Mouse (Mus musculus) kidney, postnatal 4 days (tissue): ENCODE results near the gene Atr.
"Not testable (repeated sequence)": the region's sequence is repeated elsewhere in the genome, so short reads cannot be mapped to it uniquely, and the experiment has no call there.

Experiments
- DNase-seq, 2 experiments: peaks; one replicate each; pipeline ENCODE4 v3.0.0; 2021; ENCODE audit warnings: mixed read lengths in 2 of 2

Gene Atr

GRCm38 (mm10) chr9:95953658-95954057 lies 96.3 kb downstream of the Atr start:
- no peak for DNase-seq

GRCm38 (mm10) chr9:95954226-95954584 lies 96.8 kb downstream of the Atr start:
- DNase-seq: peak; percentile 42 to 56

GRCm38 (mm10) chr9:95954585-95955461 lies 97.4 kb downstream of the Atr start, which contains the start of gene Xrn1:
TSS of gene Xrn1 (plus strand) at chr9:95954760.
- DNase-seq: peak; percentile 96

DNA sequence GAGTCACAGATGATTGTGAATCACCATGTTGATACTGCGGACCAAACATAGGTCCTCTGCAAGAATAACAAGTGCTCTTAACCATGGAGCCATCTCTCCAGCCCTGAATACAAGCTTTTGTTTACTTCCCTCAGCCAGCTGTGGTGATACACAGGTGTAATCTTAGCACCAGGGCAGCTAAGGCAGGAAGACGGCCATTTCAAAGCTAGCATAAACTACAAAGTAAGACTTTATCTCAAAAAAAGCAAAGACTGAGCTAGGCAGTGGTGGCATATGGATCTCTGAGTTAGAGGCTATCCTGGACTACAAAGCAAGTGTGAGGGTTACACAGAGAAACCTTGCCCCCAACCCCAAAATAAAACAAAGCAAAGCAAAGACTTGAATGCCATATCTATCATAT lies 100.2 kb downstream of the Atr start:
- no peak for DNase-seq

DNA sequence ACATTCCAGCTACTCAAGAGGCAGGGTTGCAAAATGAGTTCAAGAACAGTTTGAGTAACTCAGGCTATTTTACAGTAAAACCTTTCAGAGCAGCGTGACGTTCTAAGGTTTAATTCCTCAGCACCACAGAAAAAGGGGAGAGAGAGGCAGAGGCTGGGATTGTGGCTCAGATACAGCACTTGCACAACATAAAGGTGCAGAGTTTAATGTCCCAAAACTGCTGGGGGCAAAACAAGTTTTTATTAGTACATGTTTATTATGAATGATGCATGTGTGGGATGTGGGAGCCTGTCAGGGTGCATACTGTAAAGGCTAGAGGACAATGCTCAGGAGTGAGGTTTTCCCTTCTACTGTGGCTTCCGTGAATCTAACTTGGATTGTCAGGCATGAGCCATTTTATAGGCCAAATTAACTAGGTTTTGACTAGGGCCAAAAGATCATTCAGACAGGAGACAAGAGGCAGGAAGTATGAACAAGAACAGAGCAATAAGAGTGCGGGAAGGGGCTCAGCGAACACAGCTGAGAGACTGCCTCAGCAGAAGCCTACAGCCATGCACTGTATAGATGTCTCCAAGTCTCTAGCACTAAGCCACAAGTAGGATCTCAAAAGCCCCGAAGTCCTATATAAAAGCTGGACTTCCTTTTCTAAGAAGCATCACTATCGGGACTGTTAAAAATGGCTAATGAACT lies 100.8 kb downstream of the Atr start:
- DNase-seq: no peak

GRCm38 (mm10) chr9:95958731-95959105 lies 101.3 kb downstream of the Atr start:
- DNase-seq: not testable (repeated sequence)

- no peak for DNase-seq
These were observed 101.8 kb downstream of the Atr start for GRCm38 (mm10) chr9:95959246-95959645.

DNA sequence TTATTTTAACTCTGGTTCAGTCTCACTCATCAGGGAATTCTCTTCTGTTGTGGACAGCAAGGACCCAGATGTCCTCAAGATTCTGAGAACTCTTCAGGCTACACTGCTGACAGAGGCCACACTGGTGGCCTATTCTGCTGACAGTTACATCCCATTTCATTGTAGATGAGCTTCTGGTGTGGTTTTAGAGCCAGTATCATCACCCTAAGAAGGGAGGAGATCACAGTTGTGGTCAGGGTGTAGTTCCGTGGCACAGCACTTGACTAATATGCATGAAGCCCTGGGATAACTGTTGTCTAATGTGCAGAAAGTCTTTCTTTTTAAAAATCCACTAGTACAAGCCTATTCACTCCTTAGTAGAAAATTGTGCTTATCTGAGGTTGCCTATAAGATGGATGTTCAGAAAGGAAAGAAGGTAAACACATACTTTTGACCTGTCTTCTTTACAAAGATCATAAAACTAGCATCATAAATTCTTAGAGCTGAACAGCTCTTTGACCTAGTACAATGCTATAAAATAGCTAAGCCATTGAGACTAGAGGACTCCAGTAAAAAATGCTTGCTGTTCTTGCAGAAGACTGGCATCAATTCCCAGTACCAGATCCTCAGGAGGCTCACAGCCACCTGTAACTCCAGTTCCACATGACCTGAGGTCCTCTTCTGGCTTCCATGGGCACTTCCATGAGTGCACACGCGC lies 102.5 kb downstream of the Atr start:
- DNase-seq: no peak

DNA sequence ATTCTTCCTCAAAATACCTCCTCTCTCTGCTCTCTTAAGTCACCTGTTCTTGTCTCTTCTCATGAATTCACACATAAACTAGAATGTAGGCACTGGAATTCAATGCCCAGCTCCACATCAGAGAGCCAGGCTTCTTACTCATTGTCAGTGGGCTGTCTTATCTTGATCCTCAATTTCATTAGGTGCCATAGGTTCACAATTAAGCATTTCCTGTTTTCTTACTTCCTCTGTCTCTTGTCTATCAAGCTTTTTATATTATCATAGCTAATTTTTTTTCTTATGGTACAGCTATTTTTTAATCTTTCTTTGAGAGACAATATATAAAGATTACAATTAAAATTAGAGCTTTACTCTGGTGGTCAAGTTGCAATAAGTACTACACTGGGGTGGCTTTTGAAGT lies 103.7 kb downstream of the Atr start:
- DNase-seq: no peak

GRCm38 (mm10) chr9:95964037-95964436 lies 106.6 kb downstream of the Atr start:
- DNase-seq: no peak

GRCm38 (mm10) chr9:95978279-95978678 lies 120.9 kb downstream of the Atr start:
- DNase-seq: no peak

GRCm38 (mm10) chr9:95979896-95980295 lies 122.5 kb downstream of the Atr start:
- no peak for DNase-seq

GRCm38 (mm10) chr9:95992255-95992654 lies 134.9 kb downstream of the Atr start:
- DNase-seq: no peak
